Mouse (Mus musculus): ENCODE results near the gene Polr2g. TPM values are rescaled to one million over a fixed set of nuclear protein-coding genes. Genes with fewer than 3 reads are reported as not detected.

Gene Polr2g
- polyA plus RNA-seq, 1 experiment from 2014 or later = 129 TPM

GRCm38 (mm10) chr19:8773409-8773808 lies 25.0 kb downstream of the Polr2g start:
- WGBS = 39% methylated on average over 6 of the region's 6 CpGs
- peak overlapping the region; percentile 99 for H3K27ac ChIP-seq (ENCODE audit: low read length)
- ATAC-seq (ENCODE audit: insufficient read depth, low FRiP score) = no peak
- no peaks in the 10 kb centered on the region for H3K27me3 ChIP-seq (ENCODE audit: control insufficient read depth, insufficient read depth, low read length)
- H3K9ac ChIP-seq (ENCODE audit: low read length) = peak overlapping the region; percentile 100
- H3K9me3 ChIP-seq (replicated peaks; ENCODE audit: control insufficient read depth, low read length) = no peaks in the 10 kb centered on the region
- peak overlapping the region; percentile 94 for H3K4me3 ChIP-seq (replicated peaks; ENCODE audit: low read length)
- H3K4me1 ChIP-seq (ENCODE audit: control insufficient read depth, insufficient read depth, low read length) = peaks cover 26% of the 10 kb centered on the region
- H3K4me2 ChIP-seq (ENCODE audit: low read depth, low read length) = peak overlapping the region; percentile 91
- peaks cover 26% of the 10 kb centered on the region for H3K36me3 ChIP-seq (ENCODE audit: control insufficient read depth, insufficient read depth, low read length)

GRCm38 (mm10) chr19:8772996-8773395 lies 25.4 kb downstream of the Polr2g start:
- ATAC-seq (ENCODE audit: insufficient read depth, low FRiP score) = no peak
- Histone ChIP-seq H3K4me1 (ENCODE audit: control insufficient read depth, insufficient read depth, low read length) (peaks cover 26% of the 10 kb centered on the region), H3K4me3 (replicated peaks; ENCODE audit: low read length) (peak overlapping the region; percentile 94), H3K4me2 (ENCODE audit: low read depth, low read length) (peak overlapping the region; percentile 91), H3K36me3 (ENCODE audit: control insufficient read depth, insufficient read depth, low read length) (peaks cover 28% of the 10 kb centered on the region), H3K9me3 (replicated peaks; ENCODE audit: control insufficient read depth, low read length) (no peaks in the 10 kb centered on the region), H3K27me3 (ENCODE audit: control insufficient read depth, insufficient read depth, low read length) (no peaks in the 10 kb centered on the region), H3K9ac (ENCODE audit: low read length) (peak overlapping the region; percentile 100), H3K27ac (ENCODE audit: low read length) (peak overlapping the region; percentile 99; the same call in 1 of the 2 replicates)
- WGBS = 70% methylated on average over 5 of the region's 5 CpGs

- 14% methylated on average over 29 of the region's 29 CpGs for WGBS
- Histone ChIP-seq H3K36me3 (ENCODE audit: control insufficient read depth, insufficient read depth, low read length) (peaks cover 47% of the 10 kb centered on the region), H3K4me2 (ENCODE audit: low read depth, low read length) (peak within 1 kb of the TSS; percentile 82), H3K27me3 (ENCODE audit: control insufficient read depth, insufficient read depth, low read length) (no peaks in the 10 kb centered on the region), H3K9ac (ENCODE audit: low read length) (peak within 1 kb of the TSS; percentile 95), H3K27ac (ENCODE audit: low read length) (peak within 1 kb of the TSS; percentile 85), H3K9me3 (replicated peaks; ENCODE audit: control insufficient read depth, low read length) (no peaks in the 10 kb centered on the region), H3K4me3 (replicated peaks; ENCODE audit: low read length) (peak within 1 kb of the TSS; percentile 87), H3K4me1 (ENCODE audit: control insufficient read depth, insufficient read depth, low read length) (peaks cover 25% of the 10 kb centered on the region)
- peak; percentile 45 for ATAC-seq (ENCODE audit: insufficient read depth, low FRiP score)
These were observed 27.7 kb downstream of the Polr2g start, which contains the start of gene Tmem223 for GRCm38 (mm10) chr19:8770567-8771270. Gene Tmem223, plus strand, starts transcription at chr19:8770996.

- 95% methylated on average over 9 of the region's 9 CpGs for WGBS
- H3K4me3 ChIP-seq (replicated peaks; ENCODE audit: low read length) = no peak overlapping the region
- H3K36me3 ChIP-seq (ENCODE audit: control insufficient read depth, insufficient read depth, low read length) = peaks cover 66% of the 10 kb centered on the region
- H3K27me3 ChIP-seq (ENCODE audit: control insufficient read depth, insufficient read depth, low read length) = no peaks in the 10 kb centered on the region
- no peak overlapping the region for H3K27ac ChIP-seq (ENCODE audit: low read length)
- H3K4me2 ChIP-seq (ENCODE audit: low read depth, low read length) = no peak overlapping the region
- H3K9me3 ChIP-seq (replicated peaks; ENCODE audit: control insufficient read depth, low read length) = peaks cover 4% of the 10 kb centered on the region; the same call in 1 of the 2 replicates
- no peak for ATAC-seq (ENCODE audit: insufficient read depth, low FRiP score)
- peaks cover 5% of the 10 kb centered on the region for H3K4me1 ChIP-seq (ENCODE audit: control insufficient read depth, insufficient read depth, low read length)
- H3K9ac ChIP-seq (ENCODE audit: low read length) = no peak overlapping the region
These were observed 32.8 kb downstream of the Polr2g start for GRCm38 (mm10) chr19:8765562-8765961.

GRCm38 (mm10) chr19:8763276-8763675 lies 35.1 kb downstream of the Polr2g start:
- no peak overlapping the region for H3K27ac ChIP-seq (ENCODE audit: low read length)
- H3K9ac ChIP-seq (ENCODE audit: low read length) = no peak overlapping the region
- no peak for ATAC-seq (ENCODE audit: insufficient read depth, low FRiP score)
- no peaks in the 10 kb centered on the region for H3K27me3 ChIP-seq (ENCODE audit: control insufficient read depth, insufficient read depth, low read length)
- H3K4me1 ChIP-seq (ENCODE audit: control insufficient read depth, insufficient read depth, low read length) = peaks cover 4% of the 10 kb centered on the region; the same call in 1 of the 2 replicates
- WGBS = 92% methylated on average over 4 of the region's 4 CpGs
- H3K36me3 ChIP-seq (ENCODE audit: control insufficient read depth, insufficient read depth, low read length) = peaks cover 51% of the 10 kb centered on the region
- no peak overlapping the region for H3K4me3 ChIP-seq (replicated peaks; ENCODE audit: low read length)
- H3K9me3 ChIP-seq (replicated peaks; ENCODE audit: control insufficient read depth, low read length) = peaks cover 4% of the 10 kb centered on the region; the same call in 1 of the 2 replicates
- H3K4me2 ChIP-seq (ENCODE audit: low read depth, low read length) = no peak overlapping the region

GRCm38 (mm10) chr19:8760757-8761156 lies 37.6 kb downstream of the Polr2g start:
- Histone ChIP-seq H3K4me2 (ENCODE audit: low read depth, low read length) (no peak overlapping the region), H3K9ac (ENCODE audit: low read length) (no peak overlapping the region), H3K4me1 (ENCODE audit: control insufficient read depth, insufficient read depth, low read length) (peaks cover 14% of the 10 kb centered on the region), H3K36me3 (ENCODE audit: control insufficient read depth, insufficient read depth, low read length) (peaks cover 29% of the 10 kb centered on the region), H3K9me3 (replicated peaks; ENCODE audit: control insufficient read depth, low read length) (peaks cover 4% of the 10 kb centered on the region; the same call in 1 of the 2 replicates), H3K27ac (ENCODE audit: low read length) (no peak overlapping the region), H3K27me3 (ENCODE audit: control insufficient read depth, insufficient read depth, low read length) (no peaks in the 10 kb centered on the region), H3K4me3 (replicated peaks; ENCODE audit: low read length) (no peak overlapping the region)
- no peak for ATAC-seq (ENCODE audit: insufficient read depth, low FRiP score)
- 94% methylated on average over 2 of the region's 2 CpGs for WGBS

- H3K27me3 ChIP-seq (ENCODE audit: control insufficient read depth, insufficient read depth, low read length) = no peaks in the 10 kb centered on the region
- H3K36me3 ChIP-seq (ENCODE audit: control insufficient read depth, insufficient read depth, low read length) = peaks cover 18% of the 10 kb centered on the region; the same call in 1 of the 2 replicates
- peaks cover 16% of the 10 kb centered on the region for H3K4me1 ChIP-seq (ENCODE audit: control insufficient read depth, insufficient read depth, low read length)
- H3K9me3 ChIP-seq (replicated peaks; ENCODE audit: control insufficient read depth, low read length) = no peaks in the 10 kb centered on the region
- no peak for ATAC-seq (ENCODE audit: insufficient read depth, low FRiP score)
- no peak overlapping the region for H3K9ac ChIP-seq (ENCODE audit: low read length)
- no peak overlapping the region for H3K4me3 ChIP-seq (replicated peaks; ENCODE audit: low read length)
- H3K4me2 ChIP-seq (ENCODE audit: low read depth, low read length) = no peak overlapping the region
- H3K27ac ChIP-seq (ENCODE audit: low read length) = no peak overlapping the region
- 74% methylated on average over 2 of the region's 2 CpGs for WGBS
These were observed 39.5 kb downstream of the Polr2g start for GRCm38 (mm10) chr19:8758899-8759298.

GRCm38 (mm10) chr19:8757471-8757998 lies 40.8 kb downstream of the Polr2g start:
- peak overlapping the region; percentile 87 for H3K4me2 ChIP-seq (ENCODE audit: low read depth, low read length)
- 2% methylated on average over 14 of the region's 14 CpGs for WGBS
- peak overlapping the region; percentile 89 for H3K27ac ChIP-seq (ENCODE audit: low read length)
- no peaks in the 10 kb centered on the region for H3K9me3 ChIP-seq (replicated peaks; ENCODE audit: control insufficient read depth, low read length)
- H3K27me3 ChIP-seq (ENCODE audit: control insufficient read depth, insufficient read depth, low read length) = no peaks in the 10 kb centered on the region
- ATAC-seq (ENCODE audit: insufficient read depth, low FRiP score) = no peak
- H3K4me1 ChIP-seq (ENCODE audit: control insufficient read depth, insufficient read depth, low read length) = peaks cover 16% of the 10 kb centered on the region
- peak overlapping the region; percentile 88 for H3K4me3 ChIP-seq (replicated peaks; ENCODE audit: low read length)
- H3K36me3 ChIP-seq (ENCODE audit: control insufficient read depth, insufficient read depth, low read length) = peaks cover 7% of the 10 kb centered on the region; the same call in 1 of the 2 replicates
- H3K9ac ChIP-seq (ENCODE audit: low read length) = peak overlapping the region; percentile 96
